Mouse (Mus musculus) ZHBTc4 (cell line): Measurements from ENCODE around the gene Pga5.

Experiments
- DNase-seq: peaks from one replicate; pipeline ENCODE4 v3.0.0-alpha.2; 2011; ENCODE audit warnings: low read depth, low spot score

Pga5 gene

DNA sequence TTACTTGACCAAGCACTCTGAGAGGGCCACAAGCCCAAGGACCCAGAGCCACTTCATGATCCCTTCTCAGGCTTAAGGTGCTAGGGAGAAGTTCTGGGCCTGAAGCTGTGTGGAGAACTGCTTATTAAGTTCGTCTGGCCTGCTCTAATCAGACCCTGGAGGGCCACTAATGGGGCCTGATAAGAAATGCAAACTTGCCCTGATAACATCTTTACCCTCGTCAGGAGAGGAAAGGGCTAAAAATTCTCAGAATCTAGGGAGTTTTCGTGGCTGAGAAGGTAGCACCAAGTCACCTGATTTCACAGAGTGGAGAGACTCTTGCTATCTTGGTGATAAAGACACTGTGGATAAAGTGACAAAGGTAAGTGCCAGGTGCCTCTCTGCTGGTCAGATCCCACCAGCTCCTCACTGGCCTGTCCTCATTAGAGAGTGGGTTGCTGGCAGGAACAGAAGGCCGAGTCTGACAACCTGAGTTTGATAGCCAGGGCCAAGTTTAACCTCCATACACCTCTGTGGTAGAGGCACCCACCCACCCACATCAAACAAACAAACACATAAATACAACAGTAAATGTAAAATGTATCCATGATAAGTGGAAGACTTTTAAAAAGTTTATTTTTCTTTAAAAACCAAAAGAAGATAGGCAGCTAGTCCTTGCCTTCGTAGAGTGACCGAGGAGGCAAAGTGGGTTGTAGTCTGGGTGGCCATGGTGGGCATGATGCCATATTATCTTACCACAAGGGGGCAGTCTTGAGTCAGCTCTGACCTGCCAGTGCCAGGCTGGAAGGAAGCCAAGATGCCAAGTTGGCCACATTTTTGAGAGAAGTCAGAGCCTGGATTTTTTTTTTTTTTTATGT is at the start of gene Pga5:
Pga5 (minus strand) TSS at position 157 of the 857 bp plus-strand sequence.
- peak; percentile 52 for DNase-seq

DNA sequence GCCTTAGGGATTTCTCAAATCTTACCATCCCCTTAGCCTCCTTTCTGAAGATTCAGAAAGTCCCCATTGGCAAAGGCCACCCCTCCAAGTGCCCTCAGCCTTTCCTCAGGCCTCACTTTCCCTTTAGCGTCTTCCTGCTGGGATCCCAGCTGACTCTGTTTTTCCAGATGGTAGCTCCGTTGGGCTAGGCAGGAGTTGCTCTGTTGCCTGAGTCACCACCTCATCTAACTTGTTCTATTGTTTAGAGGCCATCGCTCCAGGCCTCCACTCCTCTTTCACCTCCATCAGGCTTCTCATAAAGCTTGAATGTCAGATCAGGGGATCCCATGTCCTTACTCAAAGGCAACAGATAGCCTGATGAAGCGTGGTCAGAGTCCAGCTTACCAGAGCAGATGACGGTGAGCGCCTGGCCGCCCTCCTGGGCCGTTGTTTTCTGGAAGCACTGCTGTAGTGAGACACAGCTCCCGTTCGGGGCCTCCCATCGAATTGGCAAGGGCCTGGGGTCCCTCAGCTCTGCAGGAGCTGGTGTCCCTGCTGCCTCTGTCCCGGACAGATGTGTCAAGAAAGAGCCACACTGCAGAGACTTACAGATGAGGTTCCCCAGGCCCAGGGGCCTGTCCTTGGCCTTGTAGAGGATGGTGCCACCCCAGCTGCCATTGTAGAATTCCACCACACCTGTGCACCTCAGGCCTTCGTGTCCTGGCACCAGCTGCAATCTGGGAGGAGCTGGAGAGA is 46.9 kb upstream of the Pga5 start:
- no peak for DNase-seq

DNA sequence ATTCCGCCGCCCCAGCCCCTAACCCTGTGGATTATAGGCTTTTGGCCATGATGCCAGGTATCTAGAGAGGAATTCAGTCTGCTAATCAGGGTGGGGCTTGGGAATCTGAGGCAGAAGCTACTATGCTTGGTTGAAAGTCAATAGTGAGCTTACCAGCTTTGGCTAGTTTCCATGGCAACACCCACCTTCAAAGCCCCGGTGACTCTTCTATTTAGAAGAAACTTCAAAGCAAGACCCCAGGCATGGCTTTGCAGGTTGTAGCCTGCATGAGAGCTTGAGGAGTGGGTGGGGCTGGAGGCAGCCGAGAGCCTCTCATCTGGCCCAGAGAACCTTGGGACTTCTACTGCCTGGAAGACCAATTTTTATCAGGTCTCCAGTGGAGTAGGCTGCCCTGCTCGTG is 45.8 kb upstream of the Pga5 start:
- peak; percentile 91 for DNase-seq

DNA sequence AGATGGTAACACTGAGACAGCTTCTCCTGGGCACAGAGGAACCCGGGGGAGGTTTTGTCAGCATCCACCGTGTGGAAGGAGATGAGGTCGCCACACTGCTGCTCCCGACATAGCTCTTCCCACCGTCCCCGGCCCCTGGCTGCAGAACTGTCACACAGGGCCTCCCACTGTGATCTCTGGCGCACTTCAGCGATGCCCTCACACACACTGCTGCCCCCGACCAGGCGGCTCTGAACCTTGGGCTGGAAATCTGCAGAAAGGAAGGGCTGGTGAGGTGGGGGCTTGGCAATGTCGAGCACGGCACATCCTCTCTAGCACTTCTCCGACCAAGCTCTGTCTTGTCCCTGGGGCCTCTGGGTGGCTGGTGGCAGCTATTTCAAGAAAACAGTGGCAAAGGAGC is 45.2 kb upstream of the Pga5 start:
- no peak for DNase-seq

DNA sequence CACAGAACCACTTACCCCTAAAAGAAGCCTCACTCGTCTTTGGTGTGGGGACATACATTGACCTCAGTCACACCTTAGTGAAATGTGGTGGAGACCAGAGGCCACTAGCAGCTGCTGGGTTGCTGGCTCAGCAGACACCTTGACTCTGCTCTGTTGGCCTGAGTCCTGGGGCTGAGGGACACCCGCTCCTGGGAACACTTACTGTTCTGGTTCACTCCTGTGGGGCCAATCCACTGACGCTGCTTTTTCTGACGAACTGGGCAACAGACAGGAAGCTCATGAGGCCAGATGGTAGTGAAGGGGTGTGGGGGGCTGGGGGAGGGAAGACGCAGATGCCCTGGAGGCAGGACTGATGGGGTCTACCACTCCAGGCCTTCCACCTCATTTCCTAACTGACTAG is 43.2 kb upstream of the Pga5 start:
- no peak for DNase-seq

DNA sequence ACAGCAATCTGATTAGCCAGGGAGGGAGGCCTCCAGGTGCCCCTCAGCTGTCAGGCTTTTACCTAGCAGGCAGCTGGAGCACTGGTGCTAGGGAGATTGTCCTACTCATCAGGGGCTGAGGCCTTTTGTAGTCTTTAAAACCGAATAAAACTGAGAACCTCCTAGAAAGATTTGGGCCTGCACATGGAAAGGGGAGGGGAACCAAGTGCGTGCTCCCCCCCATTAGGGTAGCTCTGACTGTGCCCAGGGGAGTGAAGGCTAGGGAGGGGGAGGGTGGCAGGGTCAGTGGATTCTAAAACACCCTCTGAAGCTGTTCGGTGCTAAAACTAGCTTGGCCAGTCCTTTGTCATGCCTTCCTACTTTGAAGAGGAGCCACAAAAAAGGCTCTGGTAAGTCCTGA is 42.7 kb upstream of the Pga5 start:
- no peak for DNase-seq

DNA sequence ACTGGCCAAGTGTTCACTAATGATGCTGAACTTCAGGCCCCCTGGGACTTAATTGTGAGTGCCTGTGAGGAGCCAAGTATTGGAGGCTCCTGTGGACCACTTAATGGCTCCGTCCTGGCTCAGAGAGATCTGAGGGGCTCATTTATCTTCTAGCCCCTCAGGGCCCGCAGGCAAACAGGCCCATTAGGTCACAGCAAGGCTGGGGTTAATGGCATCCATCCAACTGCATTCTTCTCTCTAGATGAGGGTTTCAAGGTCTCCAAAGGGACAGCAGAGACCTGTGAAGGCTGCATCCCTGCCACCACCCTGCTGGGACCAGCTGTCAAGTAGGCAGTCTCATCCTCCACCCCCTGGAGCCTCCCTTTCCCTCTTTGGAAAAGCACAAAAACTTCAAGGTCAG is 41.9 kb upstream of the Pga5 start:
- DNase-seq: no peak

DNA sequence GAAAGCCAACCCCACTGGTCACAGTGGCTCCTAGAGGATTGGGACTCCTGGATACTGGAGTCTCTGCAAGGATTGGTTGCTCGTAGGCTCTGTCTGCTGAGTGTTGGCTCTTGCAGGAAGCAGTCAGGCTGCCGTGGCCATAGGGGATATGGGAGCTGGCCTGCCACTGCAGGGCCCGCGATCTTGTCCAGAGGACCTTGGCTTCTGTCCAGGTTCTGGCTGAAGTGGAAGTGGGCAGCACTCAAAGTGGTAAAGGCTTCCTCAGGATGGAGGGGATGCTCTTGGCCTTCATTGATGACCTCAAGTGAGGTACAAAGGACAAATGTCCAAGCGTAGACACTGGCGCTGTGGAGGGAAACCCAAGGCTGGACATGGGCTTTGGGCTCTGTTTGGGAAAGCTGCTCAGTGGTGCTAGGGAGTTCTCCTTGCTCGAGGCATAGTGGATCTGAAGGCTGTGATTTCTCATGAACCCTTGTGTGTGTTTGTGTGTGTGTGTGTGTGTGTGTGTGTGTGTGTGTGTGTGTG is 40.4 kb upstream of the Pga5 start:
- DNase-seq: no peak

DNA sequence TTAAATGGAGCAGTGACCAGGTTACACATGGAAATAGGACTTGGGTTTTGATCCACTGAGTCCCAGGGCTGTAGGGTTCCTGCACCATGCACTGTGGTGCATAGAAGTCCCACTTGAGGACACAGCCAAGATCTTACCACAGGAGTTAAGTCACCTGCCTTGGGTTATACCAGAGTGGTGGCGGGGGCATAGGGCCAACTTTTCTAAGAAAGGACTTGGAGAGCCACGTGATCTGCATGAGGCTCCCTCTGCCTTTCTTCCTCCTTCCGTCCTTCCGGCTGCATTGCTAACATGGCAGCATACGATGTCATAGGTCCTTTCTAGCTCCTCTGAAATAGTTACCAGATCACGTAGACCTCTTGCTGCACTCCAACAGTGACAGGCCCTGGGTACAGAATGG is 37.6 kb upstream of the Pga5 start:
- DNase-seq: no peak

DNA sequence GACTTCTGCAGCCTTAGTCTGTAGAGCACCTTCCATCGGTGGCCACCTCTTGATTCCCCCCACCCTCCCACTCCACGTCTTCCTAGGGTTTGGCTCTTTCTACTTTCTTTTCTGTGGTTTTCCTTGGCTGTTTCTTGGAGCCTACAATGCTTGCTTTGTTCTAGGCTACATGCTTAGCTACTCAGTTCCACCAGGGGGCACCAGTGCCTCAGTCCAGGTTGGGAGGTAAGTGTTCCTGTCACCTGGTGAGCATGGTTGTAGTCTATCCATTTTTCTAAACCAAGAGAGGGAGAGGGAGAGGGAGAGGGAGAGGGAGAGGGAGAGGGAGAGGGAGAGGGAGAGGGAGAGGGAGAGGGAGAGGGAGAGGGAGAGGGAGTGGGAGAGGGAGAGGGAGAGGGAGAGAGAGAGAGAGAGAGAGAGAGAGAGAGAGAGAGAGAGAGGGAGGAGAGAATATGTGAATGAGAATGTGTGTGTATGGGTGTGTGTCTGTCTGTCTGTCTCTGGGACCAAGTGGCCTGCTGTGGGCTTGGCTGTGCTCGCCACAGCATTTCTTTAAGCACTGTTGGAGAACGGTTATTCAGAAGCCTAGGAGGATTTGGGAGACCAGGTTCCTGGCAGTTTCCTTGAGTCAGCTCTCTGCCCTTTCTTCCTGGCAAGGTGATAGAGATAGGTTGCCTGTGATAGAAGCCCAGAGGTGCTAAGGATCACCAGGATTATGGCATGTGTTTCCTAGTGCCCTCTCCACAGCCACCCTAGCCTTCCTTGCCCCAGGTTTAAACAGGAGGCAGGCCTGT is 37.0 kb upstream of the Pga5 start:
- peak; percentile 85 for DNase-seq

DNA sequence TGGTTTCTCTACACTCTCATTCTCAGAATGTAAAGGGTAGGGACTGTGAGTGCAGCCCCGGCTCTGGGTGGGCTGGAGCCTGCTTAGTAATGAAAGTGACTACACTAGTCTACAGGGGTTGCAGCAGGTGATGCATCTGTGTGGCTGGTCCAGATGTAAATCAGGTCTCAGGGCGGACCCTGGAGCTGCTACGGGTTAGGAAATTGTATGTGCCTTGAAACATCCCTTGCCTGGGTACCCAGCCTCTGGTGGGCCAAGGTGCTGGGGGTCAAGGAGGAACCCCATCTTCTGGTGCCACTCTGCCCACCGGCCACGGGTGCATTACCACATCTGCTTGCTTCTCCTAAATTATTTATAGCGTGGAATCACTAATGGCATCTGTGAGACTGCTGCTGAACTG is 36.3 kb upstream of the Pga5 start:
- no peak for DNase-seq

DNA sequence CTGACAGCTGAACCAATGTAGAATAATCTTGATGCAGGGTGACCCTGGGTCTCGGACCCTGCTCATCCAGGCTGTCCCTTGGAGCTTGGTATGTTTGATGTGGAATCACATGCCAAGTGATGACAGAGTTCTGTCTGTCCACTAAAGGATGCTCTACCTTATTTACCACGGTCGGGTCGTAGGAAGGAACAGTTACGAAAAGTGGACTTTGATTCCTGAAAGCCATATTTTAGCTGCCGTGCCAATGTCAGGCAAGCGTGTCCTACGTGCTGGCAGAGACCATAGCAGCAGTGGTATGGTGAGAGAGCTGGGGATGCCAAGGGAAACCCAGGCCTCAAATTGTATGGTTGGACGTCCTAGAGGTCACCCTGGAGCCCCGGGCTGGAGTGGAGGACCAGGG is 35.7 kb upstream of the Pga5 start:
- no peak for DNase-seq

DNA sequence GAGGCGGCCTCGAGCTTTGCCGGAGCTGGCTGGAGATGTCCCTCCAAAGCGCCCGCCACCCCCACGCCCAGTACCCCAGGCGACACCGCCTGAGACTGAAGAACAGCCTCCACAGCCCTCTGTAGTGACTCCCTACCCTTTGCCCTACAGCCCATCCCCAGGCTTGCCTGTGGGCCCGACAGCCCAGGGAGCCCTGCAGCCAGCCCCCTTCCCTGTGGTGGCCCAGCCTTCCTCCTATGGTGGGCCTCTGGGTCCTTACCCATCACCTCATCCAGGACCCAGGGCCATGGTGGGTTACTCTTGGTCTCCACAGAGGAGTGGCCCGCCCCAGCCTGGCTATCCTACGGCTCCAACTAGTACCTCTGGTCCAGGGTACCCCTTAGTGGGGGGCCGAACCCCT is 34.8 kb upstream of the Pga5 start:
- DNase-seq: no peak

DNA sequence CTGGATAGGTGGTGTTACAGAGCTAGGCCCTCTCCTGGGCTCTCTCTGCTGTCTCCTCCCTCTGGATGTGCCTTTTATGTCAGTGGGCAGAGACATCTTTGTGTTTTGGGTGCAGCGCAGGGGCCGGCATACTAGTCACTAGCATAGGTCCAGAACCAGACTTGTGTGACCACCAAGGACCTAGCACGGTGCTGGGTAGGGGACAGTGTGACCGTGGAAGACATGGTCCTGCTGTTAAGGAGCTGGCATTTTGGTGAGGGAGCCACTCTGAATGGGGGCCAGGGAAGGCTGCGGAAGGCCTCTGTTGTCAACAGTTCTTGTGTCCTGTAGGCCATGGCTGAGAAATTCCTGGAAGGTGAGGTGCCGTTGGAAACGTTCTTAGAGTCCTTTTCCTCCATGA is 34.3 kb upstream of the Pga5 start:
- no peak for DNase-seq

DNA sequence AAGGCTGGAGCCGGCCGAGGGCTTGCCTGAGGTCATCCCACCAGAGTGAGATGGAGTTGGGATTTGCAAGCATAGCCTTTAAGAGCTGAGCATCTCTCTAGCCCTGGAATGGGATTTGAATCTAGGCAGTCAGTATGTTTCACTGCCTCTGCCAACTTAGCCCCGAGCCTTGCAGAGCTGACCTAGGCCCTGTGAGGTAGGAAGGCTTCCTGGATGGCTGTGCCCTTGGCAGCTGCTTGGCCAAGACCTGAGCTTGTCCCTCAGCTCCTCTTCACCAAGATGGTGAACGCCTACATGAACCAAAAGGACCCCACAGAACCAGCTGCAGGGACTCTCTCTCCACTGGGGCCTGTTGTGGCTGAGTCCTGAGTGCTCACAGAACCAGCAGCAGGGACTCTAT is 32.9 kb upstream of the Pga5 start:
- no peak for DNase-seq

DNA sequence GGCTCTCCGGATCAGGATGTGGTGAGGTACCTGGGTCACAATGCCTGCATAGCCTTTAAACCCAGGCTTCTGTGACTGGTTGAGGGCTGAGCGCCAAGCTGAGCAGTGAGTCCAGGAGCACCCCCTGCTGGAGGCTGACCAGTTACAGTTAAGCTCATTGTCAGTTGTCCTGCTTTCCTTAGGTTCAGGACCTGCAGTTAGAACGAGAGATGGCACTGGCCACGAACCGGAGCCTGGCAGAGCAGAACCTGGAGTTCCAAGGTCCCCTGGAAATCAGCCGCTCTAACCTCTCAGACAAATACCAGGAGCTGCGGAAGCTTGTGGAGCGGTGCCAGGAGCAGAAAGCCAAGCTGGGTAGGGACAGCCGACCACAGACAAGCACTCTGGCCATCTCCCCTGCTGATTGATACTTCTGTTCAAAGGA is 32.2 kb upstream of the Pga5 start:
- DNase-seq: peak; percentile 62

DNA sequence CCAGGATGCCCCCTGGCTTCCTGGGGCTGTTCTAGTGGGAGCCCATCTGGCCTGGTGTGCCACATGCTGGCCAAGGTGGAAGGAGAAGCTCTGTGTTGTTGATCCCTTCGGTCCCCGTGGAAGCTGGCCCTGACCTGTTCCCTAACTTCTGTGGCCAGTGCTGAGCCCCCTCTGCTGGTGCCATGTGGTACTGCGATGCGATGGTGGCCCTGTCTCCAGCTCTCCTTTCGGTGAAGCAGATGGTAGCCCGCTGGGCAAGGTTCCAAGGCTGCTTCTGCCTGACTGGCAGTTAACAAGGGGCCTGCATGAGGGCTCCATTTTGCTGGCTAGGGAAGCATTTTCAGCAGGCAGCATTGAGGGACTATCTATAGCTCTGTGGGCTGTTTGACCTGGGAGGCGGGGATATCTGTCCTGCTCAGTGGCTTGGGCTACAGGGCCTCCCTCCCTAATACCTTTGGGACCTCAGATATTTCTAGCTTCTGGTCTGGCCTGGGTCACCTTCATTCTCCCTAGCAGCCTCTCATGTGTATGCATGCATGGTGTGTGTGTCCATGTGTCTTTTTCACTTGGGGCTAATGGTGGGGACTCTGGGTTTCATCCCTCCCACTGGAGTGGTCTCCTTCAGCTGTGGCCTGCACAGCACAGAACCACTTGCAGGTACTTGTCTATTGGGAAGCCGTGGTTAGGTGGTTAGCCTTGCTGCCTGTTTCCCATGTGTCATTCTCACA is 31.7 kb upstream of the Pga5 start:
- DNase-seq: peak; percentile 88

DNA sequence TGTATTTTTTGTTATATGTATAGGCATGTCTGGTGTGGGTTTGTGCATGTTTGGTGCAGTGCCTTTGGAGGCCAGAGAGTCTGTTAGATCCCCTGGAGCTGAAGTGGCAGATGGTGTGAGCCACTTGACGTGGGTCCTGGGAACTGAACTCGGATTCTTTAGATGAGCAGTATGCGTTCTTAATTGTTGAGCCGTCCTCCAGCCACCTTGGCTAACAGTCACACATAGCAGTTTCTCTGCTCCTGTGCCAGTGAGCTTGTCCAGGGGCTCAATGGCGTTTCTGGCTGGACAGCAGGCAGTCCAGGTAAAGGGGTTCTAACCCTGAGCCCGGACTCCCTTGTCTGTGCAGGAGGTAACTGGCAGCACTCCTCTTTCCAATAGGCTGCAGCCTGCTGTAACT is 31.0 kb upstream of the Pga5 start:
- no peak for DNase-seq

DNA sequence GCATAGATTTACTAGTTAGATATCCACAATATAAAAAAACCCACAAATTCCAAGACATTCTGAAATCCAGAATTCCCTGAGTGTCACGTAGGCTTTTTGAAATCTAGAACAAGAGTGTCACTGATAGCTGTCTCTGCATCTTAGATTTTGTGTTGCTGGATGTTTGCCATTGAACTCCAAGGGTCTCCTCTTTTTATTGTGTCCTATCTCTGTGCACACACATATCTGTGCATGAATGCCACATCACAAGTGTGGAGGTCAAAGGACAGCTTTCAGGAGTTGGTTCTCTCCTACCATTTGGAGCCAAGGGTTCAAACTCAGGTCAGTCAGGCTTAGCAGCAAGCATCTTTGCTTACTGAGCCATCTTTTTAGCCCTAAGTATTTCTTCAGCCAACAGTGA is 30.0 kb upstream of the Pga5 start:
- no peak for DNase-seq

DNA sequence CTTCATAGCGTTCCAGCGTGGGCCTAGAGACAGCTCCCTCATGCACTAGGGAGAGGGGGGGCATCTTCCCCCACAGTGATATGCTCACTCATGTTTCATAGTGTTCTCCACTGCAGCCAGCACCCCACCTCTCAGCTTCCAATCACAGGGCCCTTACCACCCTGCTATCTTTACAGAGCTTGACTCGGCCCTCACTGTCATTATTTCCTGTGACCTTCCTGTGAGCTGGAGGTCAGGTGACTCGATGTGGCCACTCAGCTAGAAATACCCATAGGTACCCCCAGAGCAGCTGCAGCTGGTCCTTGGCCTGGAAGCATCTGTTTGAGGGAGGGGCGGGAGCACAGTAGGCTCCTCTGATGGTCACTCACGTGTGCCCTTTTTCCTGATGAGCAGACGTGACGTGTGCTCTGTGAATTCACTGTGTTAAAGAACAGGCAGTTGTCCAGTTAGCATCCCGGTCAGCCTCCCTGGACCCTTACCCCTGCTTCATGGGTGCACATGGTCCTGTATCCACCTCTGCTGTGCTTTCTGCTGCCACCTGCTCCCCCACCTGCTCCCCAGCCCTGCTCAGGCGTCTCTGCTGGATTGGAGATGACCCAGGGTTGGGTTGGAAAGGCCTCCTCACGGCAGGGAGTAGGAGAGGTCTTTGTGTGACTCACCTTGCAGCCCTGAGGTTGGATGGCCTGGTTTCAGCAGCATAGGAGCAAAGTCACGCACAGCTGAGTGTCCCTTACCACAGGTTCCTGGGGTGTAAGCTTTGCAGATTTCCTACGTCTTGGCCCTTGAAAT is 29.4 kb upstream of the Pga5 start:
- no peak for DNase-seq

DNA sequence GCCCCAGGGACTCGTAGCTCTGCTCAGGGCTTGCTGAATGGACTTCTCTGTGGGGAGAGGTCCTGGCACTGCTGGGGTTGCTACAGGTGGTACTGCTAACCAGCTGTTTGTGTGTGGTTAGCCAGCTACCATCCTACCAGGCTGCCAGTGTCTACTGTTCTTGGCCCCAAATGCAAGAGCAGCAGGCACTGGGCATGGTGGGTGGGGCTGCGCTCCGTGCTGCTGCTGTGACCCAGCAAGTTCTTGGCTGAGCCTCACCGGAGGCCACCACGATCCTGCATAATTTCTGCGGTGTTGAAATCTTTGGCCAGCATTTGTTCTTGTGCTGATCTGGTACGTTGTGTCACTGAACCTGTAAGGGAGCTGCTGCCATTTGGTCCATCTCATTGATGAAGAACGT is 25.6 kb upstream of the Pga5 start:
- DNase-seq: no peak
